Comparison of ENCODE assay signal across 12 mouse cellular contexts in genomic region chr13:53235953-53236352, GRCm38 (mm10). TPM values are rescaled to one million over a fixed set of nuclear protein-coding genes. Genes with fewer than 3 reads are reported as not detected.
A peak's percentile ranks its signal among the peaks of the same experiment; 100 is the strongest.
DNase-seq lines count a peak whose midpoint lies in the region; ATAC-seq lines count a peak whose summit lies in the region.
"Had no signal": no experiment of that assay in that cellular context is flagged by ENCODE, and none has a peak within 500 bp of the region (broad histone marks: within the 10 kb centered on the region; RNA-seq: fewer than 3 reads in every experiment).

No protein-coding gene starts in this region.

- no peak overlapping the region for H3K9ac ChIP-seq in forebrain, embryonic 13.5 days
- no peak overlapping the region for H3K9ac ChIP-seq in forebrain, embryonic 16.5 days (replicated peaks; ENCODE audit: low read depth, low read length)
- H3K9ac ChIP-seq in midbrain, embryonic 11.5 days (ENCODE audit: low read length), result no peak overlapping the region
- no peak overlapping the region for H3K9ac ChIP-seq in midbrain, embryonic 15.5 days
- no peak overlapping the region for H3K9ac ChIP-seq in embryonic facial prominence, embryonic 14.5 days (ENCODE audit: low read depth, low read length)
- no peak overlapping the region for H3K9ac ChIP-seq in limb, embryonic 12.5 days (replicated peaks)
- H3K9ac ChIP-seq: kidney, embryonic 15.5 days had no signal

- peak overlapping the region; percentile 81 for H3K27ac ChIP-seq in forebrain, embryonic 13.5 days
- H3K27ac ChIP-seq in forebrain, embryonic 16.5 days (ENCODE audit: low read length), result no peak overlapping the region
- H3K27ac ChIP-seq in midbrain, embryonic 11.5 days (ENCODE audit: low read depth, low read length), result no peak overlapping the region
- H3K27ac ChIP-seq in midbrain, embryonic 15.5 days, result no peak overlapping the region
- peak overlapping the region; percentile 72 for H3K27ac ChIP-seq in embryonic facial prominence, embryonic 14.5 days (replicated peaks; ENCODE audit: low read depth, low read length)
- H3K27ac ChIP-seq in limb, embryonic 12.5 days, result peak overlapping the region; percentile 68; the same call in 1 of the 2 replicates
- H3K27ac ChIP-seq: heart, adult 2 months had no signal

- WGBS in forebrain, embryonic 13.5 days, result 13% methylated on average over 7 of the region's 7 CpGs
- 15% methylated on average over 7 of the region's 7 CpGs for WGBS in forebrain, embryonic 16.5 days
- WGBS in midbrain, embryonic 11.5 days, result 9% methylated on average over 7 of the region's 7 CpGs
- WGBS in midbrain, embryonic 15.5 days, result 25% methylated on average over 7 of the region's 7 CpGs
- WGBS in embryonic facial prominence, embryonic 14.5 days, result 26% methylated on average over 7 of the region's 7 CpGs
- 15% methylated on average over 7 of the region's 7 CpGs for whole genome bisulfite sequencing in limb, embryonic 12.5 days

- no peak; the same call in 1 of the 2 replicates for ATAC-seq in forebrain, embryonic 13.5 days
- ATAC-seq in forebrain, embryonic 16.5 days, result no peak
- no peak for ATAC-seq in midbrain, embryonic 11.5 days (ENCODE audit: low FRiP score)
- ATAC-seq in midbrain, embryonic 15.5 days (replicated peaks), result no peak
- no peak for ATAC-seq in embryonic facial prominence, embryonic 14.5 days (ENCODE audit: low read depth)
- no peak for ATAC-seq in limb, embryonic 12.5 days (ENCODE audit: insufficient number of reproducible peaks, insufficient read depth, low FRiP score, low TSS enrichment, low read depth)

- H3K4me3 ChIP-seq in forebrain, embryonic 13.5 days, result no peak overlapping the region
- no peak overlapping the region for H3K4me3 ChIP-seq in forebrain, embryonic 16.5 days (replicated peaks; ENCODE audit: low read length)
- no peak overlapping the region for H3K4me3 ChIP-seq in midbrain, embryonic 11.5 days (ENCODE audit: low read depth, low read length)
- H3K4me3 ChIP-seq in midbrain, embryonic 15.5 days, result no peak overlapping the region
- H3K4me3 ChIP-seq in embryonic facial prominence, embryonic 14.5 days (ENCODE audit: low read depth, low read length), result no peak overlapping the region
- H3K4me3 ChIP-seq in limb, embryonic 12.5 days (replicated peaks), result no peak overlapping the region
- H3K4me3 ChIP-seq: heart, adult 2 months; kidney, embryonic 15.5 days had no signal

- H3K9me3 ChIP-seq in forebrain, embryonic 13.5 days (replicated peaks), result no peaks in the 10 kb centered on the region
- no peaks in the 10 kb centered on the region for H3K9me3 ChIP-seq in forebrain, embryonic 16.5 days (ENCODE audit: control insufficient read depth, low read length)
- no peaks in the 10 kb centered on the region for H3K9me3 ChIP-seq in midbrain, embryonic 11.5 days (ENCODE audit: control insufficient read depth, low read length)
- H3K9me3 ChIP-seq in midbrain, embryonic 15.5 days, result no peaks in the 10 kb centered on the region
- H3K9me3 ChIP-seq in embryonic facial prominence, embryonic 14.5 days (ENCODE audit: control insufficient read depth, low read length), result 0 out of 2 replicates have a peak, but pooled peaks cover 2% of the 10 kb centered on the region
- no peaks in the 10 kb centered on the region for H3K9me3 ChIP-seq in limb, embryonic 12.5 days
- H3K9me3 ChIP-seq: kidney, embryonic 15.5 days had no signal

- H3K36me3 ChIP-seq in forebrain, embryonic 13.5 days (ENCODE audit: poor library complexity, severe bottlenecking), result no peaks in the 10 kb centered on the region
- no peaks in the 10 kb centered on the region for H3K36me3 ChIP-seq in forebrain, embryonic 16.5 days (ENCODE audit: control insufficient read depth, insufficient read depth)
- no peaks in the 10 kb centered on the region for H3K36me3 ChIP-seq in midbrain, embryonic 11.5 days (ENCODE audit: control insufficient read depth, insufficient read depth, low read length)
- no peaks in the 10 kb centered on the region for H3K36me3 ChIP-seq in midbrain, embryonic 15.5 days (replicated peaks)
- H3K36me3 ChIP-seq in embryonic facial prominence, embryonic 14.5 days (ENCODE audit: control insufficient read depth, insufficient read depth, low read length), result no peaks in the 10 kb centered on the region
- H3K36me3 ChIP-seq in limb, embryonic 12.5 days, result no peaks in the 10 kb centered on the region
- H3K36me3 ChIP-seq: kidney, embryonic 15.5 days had no signal

- peak overlapping the region; percentile 31; the same call in 1 of the 2 replicates for H3K4me2 ChIP-seq in forebrain, embryonic 13.5 days
- H3K4me2 ChIP-seq in forebrain, embryonic 16.5 days (ENCODE audit: low read length), result no peak overlapping the region
- H3K4me2 ChIP-seq in midbrain, embryonic 11.5 days, result no peak overlapping the region
- H3K4me2 ChIP-seq in midbrain, embryonic 15.5 days, result no peak overlapping the region
- no peak overlapping the region for H3K4me2 ChIP-seq in embryonic facial prominence, embryonic 14.5 days (ENCODE audit: low read depth, low read length)
- peak overlapping the region; percentile 44 for H3K4me2 ChIP-seq in limb, embryonic 12.5 days
- H3K4me2 ChIP-seq: kidney, embryonic 15.5 days had no signal

- DNase-seq in midbrain, embryonic 11.5 days (ENCODE audit: low spot score, missing footprints), result peak; percentile 88
- peak; percentile 52 for DNase-seq in embryonic facial prominence, embryonic 14.5 days (ENCODE audit: low spot score)
- no peak for DNase-seq in left cerebral cortex, adult 11 months (ENCODE audit: low spot score)
- no peak for DNase-seq in layer of hippocampus, adult 9-11 months
- DNase-seq: cerebellum, adult 11-12 months; lung, postnatal 36 days had no signal

- peaks cover 8% of the 10 kb centered on the region; the same call in 1 of the 2 replicates for H3K27me3 ChIP-seq in forebrain, embryonic 13.5 days
- H3K27me3 ChIP-seq in forebrain, embryonic 16.5 days (replicated peaks; ENCODE audit: control insufficient read depth, insufficient read depth, low read length), result no peaks in the 10 kb centered on the region
- peaks cover 3% of the 10 kb centered on the region for H3K27me3 ChIP-seq in midbrain, embryonic 11.5 days (ENCODE audit: control insufficient read depth, insufficient read depth, low read length)
- H3K27me3 ChIP-seq in midbrain, embryonic 15.5 days (replicated peaks), result peaks cover 5% of the 10 kb centered on the region; the same call in 1 of the 2 replicates
- H3K27me3 ChIP-seq in embryonic facial prominence, embryonic 14.5 days (replicated peaks; ENCODE audit: control insufficient read depth, insufficient read depth, low read length), result no peaks in the 10 kb centered on the region
- H3K27me3 ChIP-seq in limb, embryonic 12.5 days, result no peaks in the 10 kb centered on the region

- H3K4me1 ChIP-seq in forebrain, embryonic 13.5 days, result peaks cover 65% of the 10 kb centered on the region
- H3K4me1 ChIP-seq in forebrain, embryonic 16.5 days (replicated peaks; ENCODE audit: control insufficient read depth, insufficient read depth, low read length), result peaks cover 40% of the 10 kb centered on the region
- peaks cover 29% of the 10 kb centered on the region for H3K4me1 ChIP-seq in midbrain, embryonic 11.5 days (ENCODE audit: control insufficient read depth, insufficient read depth, low read length)
- peaks cover 24% of the 10 kb centered on the region for H3K4me1 ChIP-seq in midbrain, embryonic 15.5 days
- peaks cover 69% of the 10 kb centered on the region for H3K4me1 ChIP-seq in embryonic facial prominence, embryonic 14.5 days (ENCODE audit: control insufficient read depth, insufficient read depth, low read length)
- H3K4me1 ChIP-seq in limb, embryonic 12.5 days (replicated peaks), result peaks cover 77% of the 10 kb centered on the region

RNA-seq across cellular contexts. Expression of gene Ror2, which starts 50.0 kb away (rescaled TPM):
- 5.8 and 6.5 TPM in 2 replicates for polyA plus RNA-seq in forebrain, embryonic 13.5 days (2015; fragmentation: Nextera tagmentation; extraction: Ambion mirVana)
- 3.0 and 3.6 TPM in 2 replicates for polyA plus RNA-seq in forebrain, embryonic 16.5 days (2015; fragmentation: Nextera tagmentation; extraction: Ambion mirVana)
- 3.4 and 4.8 TPM in 2 replicates for polyA plus RNA-seq in midbrain, embryonic 11.5 days (2014; fragmentation: Nextera tagmentation; extraction: Ambion mirVana)
- polyA plus RNA-seq in midbrain, embryonic 15.5 days (2015; fragmentation: Nextera tagmentation; extraction: Ambion mirVana), result 3.2 and 3.7 TPM in 2 replicates
- 16.4 and 17.1 TPM in 2 replicates for polyA plus RNA-seq in embryonic facial prominence, embryonic 14.5 days (2014; fragmentation: Nextera tagmentation; extraction: Ambion mirVana)
- 44.2 and 45.2 TPM in 2 replicates for polyA plus RNA-seq in limb, embryonic 12.5 days (2016; fragmentation: Nextera tagmentation; extraction: Ambion mirVana)

Comparison
In these comparisons a context has a peak if more than half of its experiments do, and no peak if none do; other contexts are left out.
1. H3K27ac ChIP-seq: peak in forebrain, embryonic 13.5 days (single experiment), embryonic facial prominence, embryonic 14.5 days (single experiment) and limb, embryonic 12.5 days (single experiment); none in forebrain, embryonic 16.5 days (single experiment), midbrain, embryonic 11.5 days (single experiment) and midbrain, embryonic 15.5 days (single experiment).
2. H3K4me2 ChIP-seq: peak in forebrain, embryonic 13.5 days (single experiment) and limb, embryonic 12.5 days (single experiment); none in forebrain, embryonic 16.5 days (single experiment), midbrain, embryonic 11.5 days (single experiment), midbrain, embryonic 15.5 days (single experiment) and embryonic facial prominence, embryonic 14.5 days (single experiment).
3. DNase-seq: peak in midbrain, embryonic 11.5 days (single experiment) and embryonic facial prominence, embryonic 14.5 days (single experiment); none in left cerebral cortex, adult 11 months (single experiment) and layer of hippocampus, adult 9-11 months (single experiment).